Mouse (Mus musculus) brain, embryonic 18.5 days (tissue): ENCODE results near the gene Psmd9.

ENCODE experiments used
- DNase-seq: peaks from one replicate; pipeline ENCODE4 v3.0.0-alpha.2; 2012; ENCODE audit warnings: low read depth, low spot score

The Psmd9 gene

GRCm38 (mm10) chr5:123169284-123169683 is at the start of gene Psmd9:
Psmd9 (plus strand) TSS chr5:123169413.
- no peak for DNase-seq

- DNase-seq, result no peak
These were observed 48.5 kb upstream of the Psmd9 start for GRCm38 (mm10) chr5:123120624-123121215.

- no peak for DNase-seq
These were observed 47.0 kb upstream of the Psmd9 start for GRCm38 (mm10) chr5:123122181-123122580.

GRCm38 (mm10) chr5:123125105-123125504 is 44.1 kb upstream of the Psmd9 start:
- DNase-seq, result no peak

GRCm38 (mm10) chr5:123125638-123126406 is 43.4 kb upstream of the Psmd9 start:
- no peak for DNase-seq

- no peak for DNase-seq
These were observed 42.2 kb upstream of the Psmd9 start for GRCm38 (mm10) chr5:123127031-123127430.

- DNase-seq, result no peak
These were observed 40.6 kb upstream of the Psmd9 start for GRCm38 (mm10) chr5:123128426-123129169.

- no peak for DNase-seq
These were observed 39.9 kb upstream of the Psmd9 start for GRCm38 (mm10) chr5:123129170-123129757.

GRCm38 (mm10) chr5:123130030-123130813 is 39.0 kb upstream of the Psmd9 start:
- no peak for DNase-seq

- no peak for DNase-seq
These were observed 38.4 kb upstream of the Psmd9 start for GRCm38 (mm10) chr5:123130814-123131148.

GRCm38 (mm10) chr5:123132308-123133071 is 36.7 kb upstream of the Psmd9 start, which contains the start of gene Rhof:
Rhof (minus strand) TSS chr5:123132692.
- DNase-seq, result no peak

GRCm38 (mm10) chr5:123133083-123133783 is 36.0 kb upstream of the Psmd9 start:
- no peak for DNase-seq

- no peak for DNase-seq
These were observed 35.4 kb upstream of the Psmd9 start for GRCm38 (mm10) chr5:123133784-123134143.

GRCm38 (mm10) chr5:123134186-123134874 is 34.9 kb upstream of the Psmd9 start:
- DNase-seq, result no peak

- no peak for DNase-seq
These were observed 34.3 kb upstream of the Psmd9 start for GRCm38 (mm10) chr5:123134875-123135382.

- no peak for DNase-seq
These were observed 33.5 kb upstream of the Psmd9 start for GRCm38 (mm10) chr5:123135471-123136360.

- DNase-seq, result no peak
These were observed 32.7 kb upstream of the Psmd9 start for GRCm38 (mm10) chr5:123136361-123137043.
